Mouse (Mus musculus): ENCODE measurements around the gene Hba-a1. TPM values are rescaled to one million over a fixed set of nuclear protein-coding genes. Genes with fewer than 3 reads are reported as not detected.
"Not testable (repeated sequence)": the region's sequence is repeated elsewhere in the genome, so short reads cannot be mapped to it uniquely, and the experiment has no call there.

Gene Hba-a1
- total RNA-seq, 1 experiment from 2014 or later, result 18.1 TPM

- no peak for ATAC-seq (replicated peaks; ENCODE audit: low read depth, poor library complexity, severe bottlenecking)
Measured at GRCm38 (mm10) chr11:32287493-32287825, 4.1 kb downstream of the Hba-a1 start.

- not testable (repeated sequence) for ATAC-seq (replicated peaks; ENCODE audit: low read depth, poor library complexity, severe bottlenecking)
Measured at GRCm38 (mm10) chr11:32292819-32293218, 9.5 kb downstream of the Hba-a1 start.

DNA sequence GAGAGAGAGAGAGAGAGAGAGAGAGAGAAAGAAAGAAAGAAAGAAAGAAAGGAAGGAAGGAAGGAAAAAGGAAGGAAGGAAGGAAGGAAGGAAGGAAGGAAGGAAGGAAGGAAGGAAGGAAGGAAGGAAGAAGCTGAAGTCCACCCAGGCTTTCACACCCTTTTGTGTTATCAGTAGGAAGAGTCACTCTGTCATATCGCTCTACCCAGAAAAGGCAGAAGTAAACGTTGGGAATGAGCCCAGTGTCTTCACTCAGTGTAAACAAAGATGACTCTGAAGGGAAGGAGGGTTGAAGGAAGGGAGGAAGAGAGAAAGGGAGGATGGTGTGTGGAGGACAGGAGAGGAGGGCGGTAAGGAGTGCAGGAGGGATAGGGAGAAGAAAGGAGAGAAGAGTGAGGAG is 10.2 kb downstream of the Hba-a1 start:
- ATAC-seq (replicated peaks; ENCODE audit: low read depth, poor library complexity, severe bottlenecking), result not testable (repeated sequence)

DNA sequence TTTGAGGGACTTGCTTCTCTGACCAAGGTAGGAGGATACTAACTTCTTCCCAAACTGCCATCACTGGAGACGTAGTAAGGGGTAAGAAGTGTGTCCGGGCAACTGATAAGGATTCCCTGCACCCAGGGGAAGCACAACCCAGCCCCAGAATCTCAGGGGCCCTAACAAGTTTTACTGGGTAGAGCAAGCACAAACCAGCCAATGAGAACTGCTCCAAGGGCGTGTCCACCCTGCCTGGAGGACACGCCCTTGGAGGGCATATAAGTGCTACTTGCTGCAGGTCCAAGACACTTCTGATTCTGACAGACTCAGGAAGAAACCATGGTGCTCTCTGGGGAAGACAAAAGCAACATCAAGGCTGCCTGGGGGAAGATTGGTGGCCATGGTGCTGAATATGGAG is 12.9 kb downstream of the Hba-a1 start, which contains the start of gene Hba-a2:
Gene Hba-a2, plus strand, starts transcription at position 287 of the 400 bp plus-strand sequence.
- peak; percentile 63 for ATAC-seq (replicated peaks; ENCODE audit: low read depth, poor library complexity, severe bottlenecking)

DNA sequence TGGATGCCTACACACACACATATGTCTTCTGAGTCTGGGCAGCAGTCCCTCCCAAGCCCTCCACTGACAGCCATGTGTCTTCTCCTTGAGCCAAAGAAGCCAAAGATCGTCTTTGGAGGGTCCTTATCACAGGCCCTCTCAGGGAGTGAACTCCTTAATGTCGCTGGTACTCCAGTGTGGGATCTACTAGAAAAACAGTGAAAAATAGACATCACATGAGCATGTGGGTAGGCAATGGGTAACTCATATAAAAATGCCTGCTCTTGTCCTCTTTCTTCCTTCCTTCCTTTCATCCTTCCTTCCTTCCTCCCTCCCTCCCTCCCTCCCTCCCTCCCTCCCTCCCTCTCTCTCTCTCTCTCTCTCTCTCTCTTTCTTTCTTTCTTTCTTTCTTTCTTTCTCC is 14.1 kb downstream of the Hba-a1 start:
- ATAC-seq (replicated peaks; ENCODE audit: low read depth, poor library complexity, severe bottlenecking), result not testable (repeated sequence)

GRCm38 (mm10) chr11:32297866-32298531 is 14.7 kb downstream of the Hba-a1 start:
- ATAC-seq (replicated peaks; ENCODE audit: low read depth, poor library complexity, severe bottlenecking), result no peak

DNA sequence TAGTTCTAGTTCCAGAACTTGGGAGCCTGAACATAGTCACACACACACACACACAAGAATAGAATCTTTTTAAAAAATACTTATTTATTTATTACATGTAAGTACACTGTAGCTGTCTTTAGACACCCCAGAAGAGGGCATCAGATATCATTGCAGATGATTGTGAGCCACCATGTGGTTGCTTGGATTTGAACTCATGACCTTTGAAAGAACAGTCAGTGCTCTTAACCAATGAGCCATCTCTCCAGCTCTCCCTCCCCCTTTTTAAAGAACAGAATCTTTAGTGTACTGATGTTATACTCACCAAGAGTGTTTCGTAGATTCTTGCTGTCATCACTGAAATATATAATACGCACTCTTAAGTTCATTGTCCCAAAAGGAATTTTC is 15.2 kb downstream of the Hba-a1 start:
- no peak for ATAC-seq (replicated peaks; ENCODE audit: low read depth, poor library complexity, severe bottlenecking)

DNA sequence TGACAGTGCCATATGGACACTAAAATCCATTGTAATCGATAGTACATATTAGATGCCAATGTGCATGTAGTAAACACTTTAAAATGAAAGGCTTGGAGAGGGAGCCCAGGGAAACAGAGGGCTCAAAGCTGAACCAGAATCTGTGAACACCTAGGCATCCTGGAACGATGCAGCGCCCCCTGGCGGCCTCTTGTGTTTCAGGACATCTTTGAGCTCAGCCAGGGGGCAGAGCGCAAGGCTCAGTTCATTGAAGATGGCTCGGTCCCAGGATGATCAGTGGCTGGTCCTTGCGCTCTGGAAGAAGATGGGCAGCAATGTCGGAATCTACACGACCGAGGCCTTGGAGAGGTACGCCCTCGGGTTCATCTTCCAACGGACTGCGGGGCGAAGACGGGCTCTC is 16.6 kb downstream of the Hba-a1 start, which contains the start of gene Hbq1a:
Gene Hbq1a, plus strand, starts transcription at position 205 of the 400 bp plus-strand sequence.
- peak; percentile 59 for ATAC-seq (replicated peaks; ENCODE audit: low read depth, poor library complexity, severe bottlenecking)

DNA sequence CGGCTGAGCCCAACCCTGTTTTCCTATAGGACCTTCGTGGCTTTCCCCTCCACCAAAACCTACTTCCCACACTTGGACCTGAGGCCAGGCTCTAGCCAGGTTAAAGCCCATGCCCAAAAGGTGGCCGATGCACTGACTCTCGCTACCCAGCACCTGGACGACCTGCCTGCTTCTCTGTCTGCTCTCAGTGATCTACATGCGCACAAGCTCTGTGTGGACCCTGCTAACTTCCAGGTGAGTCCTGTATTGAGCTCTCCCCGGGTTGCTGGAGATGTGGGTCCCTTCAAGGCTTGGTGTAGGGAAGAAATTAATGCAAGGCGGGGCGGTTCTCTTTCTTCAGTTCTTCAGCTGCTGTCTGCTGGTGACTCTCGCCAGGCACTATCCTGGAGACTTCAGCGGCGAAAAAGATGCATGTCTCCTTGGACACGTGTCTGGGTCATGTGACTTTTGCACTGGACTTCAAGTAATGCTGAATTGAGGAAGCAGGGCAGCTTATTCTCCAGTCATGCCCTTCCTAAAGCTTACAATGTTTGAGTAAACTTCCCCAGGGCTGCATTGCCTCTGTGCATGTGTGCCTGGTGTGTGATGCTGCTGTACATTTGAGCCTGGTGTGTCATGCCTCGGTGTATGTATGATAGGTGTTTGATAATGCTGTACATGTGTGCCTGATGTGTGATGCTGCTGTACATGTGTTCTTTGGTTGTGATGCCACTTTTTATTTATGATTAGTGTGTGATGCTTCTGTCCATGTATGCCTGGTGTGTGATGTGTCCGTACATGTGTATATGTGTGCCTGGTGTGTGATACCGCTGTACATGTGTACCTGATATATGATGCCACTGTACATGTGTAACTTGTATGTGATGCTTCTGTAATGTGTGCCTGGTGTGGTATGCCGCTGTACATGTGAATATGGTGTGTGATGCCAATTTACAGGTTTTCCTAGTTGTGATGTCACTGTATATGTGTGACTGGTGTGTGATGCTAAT is 17.3 kb downstream of the Hba-a1 start:
- peak; percentile 19 for ATAC-seq (replicated peaks; ENCODE audit: low read depth, poor library complexity, severe bottlenecking)

DNA sequence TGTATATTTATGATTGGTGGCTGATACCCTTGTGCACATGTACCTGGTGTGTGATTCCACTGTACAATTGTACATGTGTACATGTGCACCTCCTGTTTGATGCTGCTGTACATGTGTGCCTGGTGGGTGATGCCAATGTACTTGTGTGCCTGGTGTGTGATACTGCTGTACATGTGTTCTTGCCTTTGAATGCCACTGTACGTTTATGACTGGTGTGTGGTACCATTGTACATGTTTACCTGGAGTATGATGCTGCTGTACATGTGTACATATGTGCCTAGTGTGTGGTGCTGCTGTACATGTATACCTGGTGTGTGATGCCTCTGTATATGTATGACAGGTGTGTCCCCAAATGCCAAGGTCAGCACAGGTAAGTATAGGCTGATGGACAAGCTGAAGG is 18.2 kb downstream of the Hba-a1 start:
- no peak for ATAC-seq (replicated peaks; ENCODE audit: low read depth, poor library complexity, severe bottlenecking)

DNA sequence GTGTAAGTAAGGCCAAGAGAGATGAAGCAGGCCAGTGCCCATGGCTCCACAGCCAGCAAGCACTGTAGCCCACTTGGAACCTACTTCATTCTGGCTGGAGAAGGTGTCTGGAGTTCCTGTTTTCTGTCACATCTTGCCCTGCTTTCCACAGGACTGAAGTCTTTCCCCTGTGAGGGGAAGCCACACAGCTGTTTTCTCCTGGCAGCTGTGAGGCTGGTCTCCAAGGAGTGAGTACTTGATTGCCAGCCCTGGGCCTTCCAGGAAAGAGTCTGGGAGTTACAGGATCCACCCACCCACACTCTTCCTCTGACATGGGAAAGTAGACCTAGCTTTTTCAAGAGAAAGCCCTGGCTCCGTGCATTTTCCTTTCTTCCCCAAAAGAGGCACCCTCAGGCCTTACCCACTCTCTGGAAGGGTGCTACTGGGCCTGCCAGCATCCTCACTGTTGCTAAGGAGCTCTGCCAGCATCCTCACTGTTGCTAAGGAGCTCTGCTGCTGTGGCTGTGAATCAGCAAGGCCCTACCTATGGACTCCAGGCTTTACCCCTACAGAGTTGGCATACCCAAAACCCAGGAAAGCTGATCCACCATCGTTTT is 19.6 kb downstream of the Hba-a1 start:
- ATAC-seq (replicated peaks; ENCODE audit: low read depth, poor library complexity, severe bottlenecking), result no peak

DNA sequence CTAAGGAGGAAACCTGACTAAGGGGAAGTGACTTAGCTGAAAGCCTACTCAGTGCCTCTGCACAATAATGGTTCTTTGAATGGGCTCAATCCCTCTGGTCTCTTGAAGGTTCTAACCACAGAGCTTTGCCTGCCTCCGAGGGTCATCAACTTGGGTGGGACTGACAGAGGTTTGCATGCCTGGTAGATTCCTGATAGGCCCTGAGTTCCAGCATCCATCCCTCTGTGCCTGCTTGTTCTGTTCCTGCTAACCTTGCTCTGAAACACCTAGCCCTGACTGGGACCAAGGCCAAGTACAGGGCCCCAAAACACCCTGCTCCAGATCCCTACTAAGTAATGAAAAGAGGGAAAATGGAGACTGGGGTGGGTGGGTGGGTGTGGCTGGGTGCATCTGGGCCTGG is 20.1 kb downstream of the Hba-a1 start:
- no peak for ATAC-seq (replicated peaks; ENCODE audit: low read depth, poor library complexity, severe bottlenecking)

- no peak for ATAC-seq (replicated peaks; ENCODE audit: low read depth, poor library complexity, severe bottlenecking)
Measured at GRCm38 (mm10) chr11:32307006-32307405, 23.7 kb downstream of the Hba-a1 start.

DNA sequence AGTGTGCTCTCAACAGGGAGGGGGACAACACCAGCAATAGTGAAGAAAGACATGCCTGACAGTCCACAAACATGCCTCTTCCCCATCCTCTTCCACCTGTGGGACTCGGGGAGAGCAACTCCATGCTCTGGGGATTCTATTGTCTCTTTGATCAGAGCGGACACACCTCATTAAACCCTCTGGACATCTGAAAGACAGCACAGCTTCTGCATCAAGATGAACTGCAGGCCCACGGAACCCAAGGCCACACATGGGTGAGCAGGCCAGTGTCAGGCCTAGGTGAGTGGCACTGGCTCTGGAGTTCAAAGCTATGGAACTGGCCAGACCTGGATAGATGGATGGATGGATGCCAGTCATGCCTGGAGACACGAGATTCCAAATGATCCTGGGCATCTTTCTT is 26.1 kb downstream of the Hba-a1 start:
- no peak for ATAC-seq (replicated peaks; ENCODE audit: low read depth, poor library complexity, severe bottlenecking)

DNA sequence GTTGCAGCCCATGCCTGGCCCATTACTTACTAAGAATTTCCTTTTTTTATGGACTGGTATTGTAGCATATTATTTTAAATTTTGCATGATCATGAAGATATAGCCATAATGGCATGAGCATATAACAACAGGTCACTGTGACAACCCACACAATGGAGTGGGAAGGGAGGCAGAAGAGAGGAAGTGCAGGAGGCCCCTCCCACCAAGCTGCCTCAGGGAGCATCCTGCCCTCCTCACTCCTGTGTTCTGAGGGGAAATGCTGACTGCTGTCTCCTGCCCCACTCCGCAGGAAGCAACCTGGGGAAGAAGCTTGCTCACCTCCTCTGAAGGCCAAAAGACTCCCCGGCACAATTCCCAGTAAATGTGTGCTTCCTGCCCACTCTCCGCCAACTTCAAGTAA is 26.6 kb downstream of the Hba-a1 start:
- 0 out of 2 replicates have a peak, but pooled peaks have one; percentile 54 for ATAC-seq (replicated peaks; ENCODE audit: low read depth, poor library complexity, severe bottlenecking)

GRCm38 (mm10) chr11:32316009-32316408 is 32.7 kb downstream of the Hba-a1 start:
- ATAC-seq (replicated peaks; ENCODE audit: low read depth, poor library complexity, severe bottlenecking), result 0 out of 2 replicates have a peak, but pooled peaks have one; percentile 14

DNA sequence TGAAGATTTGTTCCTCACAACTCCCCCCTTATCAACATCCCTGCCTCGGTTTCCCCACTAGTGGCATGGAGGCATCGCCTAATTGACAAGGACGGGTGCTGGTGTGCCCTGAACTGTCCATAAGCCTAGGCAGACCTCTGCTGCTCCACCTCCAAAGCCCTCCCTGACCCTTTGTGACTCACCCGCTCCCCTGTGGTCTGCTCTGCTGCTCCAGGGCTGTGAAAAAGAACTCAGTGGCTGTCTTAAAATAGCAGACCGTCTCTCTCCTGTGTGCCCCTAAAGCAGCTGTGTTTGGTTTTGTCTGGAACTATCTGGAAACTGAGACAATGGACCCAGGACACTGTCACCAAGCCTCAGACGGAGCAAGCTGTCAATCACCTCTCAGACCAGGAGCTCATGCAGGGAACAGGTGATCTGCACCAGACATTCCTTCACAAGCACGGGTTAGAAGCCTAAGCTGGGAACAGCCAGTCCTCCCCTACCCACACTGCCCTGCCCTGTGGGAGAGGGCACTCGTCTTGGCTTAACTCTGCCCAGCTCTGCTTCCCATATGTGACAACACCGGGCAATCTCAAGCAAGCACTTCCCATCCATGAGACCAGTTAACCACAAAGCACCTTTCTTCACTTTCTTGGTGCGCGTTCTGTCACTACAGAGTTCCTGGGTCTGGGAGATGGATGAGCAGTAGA is 37.3 kb downstream of the Hba-a1 start:
- ATAC-seq (replicated peaks; ENCODE audit: low read depth, poor library complexity, severe bottlenecking), result no peak

GRCm38 (mm10) chr11:32321196-32321565 is 37.9 kb downstream of the Hba-a1 start:
- ATAC-seq (replicated peaks; ENCODE audit: low read depth, poor library complexity, severe bottlenecking), result peak; percentile 84

GRCm38 (mm10) chr11:32324609-32325008 is 41.3 kb downstream of the Hba-a1 start:
- ATAC-seq (replicated peaks; ENCODE audit: low read depth, poor library complexity, severe bottlenecking), result peak; percentile 89

GRCm38 (mm10) chr11:32331075-32331474 is 47.8 kb downstream of the Hba-a1 start:
- ATAC-seq (replicated peaks; ENCODE audit: low read depth, poor library complexity, severe bottlenecking), result peak; percentile 79
